ENCODE assay signal across 28 mouse cellular contexts in the genomic region with DNA sequence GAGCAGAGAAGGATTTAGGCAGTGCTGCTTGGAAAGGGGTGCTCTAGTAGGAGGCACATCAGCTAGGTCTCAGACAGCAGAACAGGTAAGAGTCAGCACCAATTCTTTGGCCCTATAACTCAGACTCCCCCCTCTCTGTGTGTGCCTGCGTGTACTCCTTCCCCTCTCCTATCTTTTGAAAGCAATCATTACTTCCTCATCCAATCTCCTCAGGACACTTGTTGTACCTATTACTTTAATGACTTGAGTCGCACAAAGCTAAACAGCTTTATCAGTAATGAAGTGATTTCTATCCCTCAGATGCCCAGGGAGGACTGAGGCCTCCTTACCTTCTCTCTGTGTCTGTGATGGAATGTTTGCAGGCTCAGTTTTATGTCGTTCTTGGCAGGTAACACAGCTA. TPM values are rescaled to one million over a fixed set of nuclear protein-coding genes. Genes with fewer than 3 reads are reported as not detected.
DNase-seq lines count a peak whose midpoint lies in the region; ATAC-seq lines count a peak whose summit lies in the region.
"Had no signal": no experiment of that assay in that cellular context is flagged by ENCODE, and none has a peak within 500 bp of the region (broad histone marks: within the 10 kb centered on the region; RNA-seq: fewer than 3 reads in every experiment).

No protein-coding gene starts in this region.

- H3K9me3 ChIP-seq in liver, embryonic 13.5 days (replicated peaks): no peaks in the 10 kb centered on the region
- H3K9me3 ChIP-seq in intestine, embryonic 15.5 days: no peaks in the 10 kb centered on the region
- no peaks in the 10 kb centered on the region for H3K9me3 ChIP-seq in forebrain, embryonic 13.5 days (replicated peaks)
- H3K9me3 ChIP-seq: forebrain, embryonic 12.5 days; heart, embryonic 10.5 days; hindbrain, embryonic 13.5 days; kidney, embryonic 15.5 days; midbrain, embryonic 10.5 days; midbrain, embryonic 15.5 days had no signal

- peaks cover 19% of the 10 kb centered on the region for H3K36me3 ChIP-seq in liver, embryonic 13.5 days
- H3K36me3 ChIP-seq in intestine, embryonic 15.5 days: peaks cover 7% of the 10 kb centered on the region; the same call in 1 of the 2 replicates
- H3K36me3 ChIP-seq in forebrain, embryonic 13.5 days (ENCODE audit: poor library complexity, severe bottlenecking): peaks cover 19% of the 10 kb centered on the region

- H3K4me1 ChIP-seq in liver, embryonic 13.5 days (replicated peaks): peaks cover 32% of the 10 kb centered on the region
- H3K4me1 ChIP-seq in intestine, embryonic 15.5 days (replicated peaks): peaks cover 17% of the 10 kb centered on the region
- no peaks in the 10 kb centered on the region; the same call in 1 of the 2 replicates for H3K4me1 ChIP-seq in forebrain, embryonic 13.5 days
- H3K4me1 ChIP-seq: midbrain, embryonic 15.5 days had no signal

- no peaks in the 10 kb centered on the region for H3K27me3 ChIP-seq in liver, embryonic 13.5 days
- no peaks in the 10 kb centered on the region for H3K27me3 ChIP-seq in intestine, embryonic 15.5 days (replicated peaks)
- no peaks in the 10 kb centered on the region for H3K27me3 ChIP-seq in forebrain, embryonic 13.5 days
- H3K27me3 ChIP-seq: forebrain, embryonic 12.5 days; hindbrain, embryonic 13.5 days; kidney, embryonic 15.5 days; midbrain, embryonic 15.5 days had no signal

- H3K27ac ChIP-seq in liver, embryonic 13.5 days: no peak overlapping the region
- no peak overlapping the region for H3K27ac ChIP-seq in intestine, embryonic 15.5 days
- no peak overlapping the region for H3K27ac ChIP-seq in forebrain, embryonic 13.5 days
- H3K27ac ChIP-seq: forebrain, embryonic 12.5 days; heart, embryonic 10.5 days; hindbrain, embryonic 13.5 days; kidney, embryonic 15.5 days; layer of hippocampus, adult 2 months; left cerebral cortex, adult 2 months; midbrain, embryonic 10.5 days; midbrain, embryonic 15.5 days had no signal

- H3K9ac ChIP-seq in liver, embryonic 13.5 days: no peak overlapping the region
- no peak overlapping the region for H3K9ac ChIP-seq in intestine, embryonic 15.5 days
- no peak overlapping the region for H3K9ac ChIP-seq in forebrain, embryonic 13.5 days
- H3K9ac ChIP-seq: forebrain, embryonic 12.5 days; hindbrain, embryonic 13.5 days; kidney, embryonic 15.5 days; midbrain, embryonic 15.5 days had no signal

- 22% methylated on average over 3 of the region's 3 CpGs for WGBS in liver, embryonic 13.5 days (ENCODE audit: insufficient replicate concordance)
- 24% methylated on average over 3 of the region's 3 CpGs for WGBS in intestine, embryonic 15.5 days
- WGBS in forebrain, embryonic 13.5 days: 78% methylated on average over 3 of the region's 3 CpGs

- DNase-seq in liver, embryonic 13.5 days: no peak
- DNase-seq in liver: no peak
- no peak for DNase-seq in ovary, postnatal 14 days (ENCODE audit: low spot score)
- DNase-seq: adrenal gland, postnatal 36 days; cerebellum, adult 18-20 months; cerebellum, postnatal 10 days; gastrocnemius, postnatal 14 days; heart, adult 11 months; heart, postnatal 4 days; kidney, adult 18-20 months; kidney, postnatal 25 days; lung, adult 18-20 months; lung, postnatal 4 days; right cerebral cortex, postnatal 4 days; thymus, postnatal 14 days had no signal

- H3K4me3 ChIP-seq in liver, embryonic 13.5 days (replicated peaks): no peak overlapping the region
- no peak overlapping the region for H3K4me3 ChIP-seq in intestine, embryonic 15.5 days (replicated peaks)
- no peak overlapping the region for H3K4me3 ChIP-seq in forebrain, embryonic 13.5 days
- H3K4me3 ChIP-seq: forebrain, embryonic 12.5 days; heart, embryonic 10.5 days; hindbrain, embryonic 13.5 days; kidney, embryonic 15.5 days; layer of hippocampus, adult 2 months; left cerebral cortex, adult 2 months; midbrain, embryonic 10.5 days; midbrain, embryonic 15.5 days had no signal

- H3K4me2 ChIP-seq in liver, embryonic 13.5 days: no peak overlapping the region
- H3K4me2 ChIP-seq in intestine, embryonic 15.5 days (replicated peaks): no peak overlapping the region
- no peak overlapping the region for H3K4me2 ChIP-seq in forebrain, embryonic 13.5 days
- H3K4me2 ChIP-seq: forebrain, embryonic 12.5 days; hindbrain, embryonic 13.5 days; kidney, embryonic 15.5 days; midbrain, embryonic 15.5 days had no signal

- ATAC-seq in liver, embryonic 13.5 days (ENCODE audit: low read depth): peak; percentile 50
- ATAC-seq in intestine, embryonic 15.5 days: peak; percentile 34; the same call in 1 of the 2 replicates
- peak; percentile 47 for ATAC-seq in megakaryocyte progenitor cell, adult 5-6 weeks (replicated peaks; ENCODE audit: poor library complexity)
- no peak for ATAC-seq in erythroblast, adult 5-6 weeks (replicated peaks; ENCODE audit: low FRiP score, poor library complexity, severe bottlenecking)
- ATAC-seq in forebrain, embryonic 13.5 days: no peak
- ATAC-seq: lung, postnatal 0 days; midbrain, embryonic 15.5 days had no signal

RNA-seq across cellular contexts. Expression of a gene that starts 10.1 kb away (rescaled TPM):
- polyA plus RNA-seq in liver, embryonic 13.5 days (2015; fragmentation: Nextera tagmentation; extraction: Ambion mirVana): 97.5 and 121 TPM in 2 replicates
- 223 and 245 TPM in 2 replicates for polyA plus RNA-seq in intestine, embryonic 15.5 days (2015; fragmentation: Nextera tagmentation; extraction: Ambion mirVana)
- 277 and 326 TPM in 2 replicates for total RNA-seq in megakaryocyte progenitor cell, adult 5-6 weeks (2015)
- total RNA-seq in megakaryocyte progenitor cell, adult 5-6 weeks (2017): 334 and 345 TPM in 2 replicates
- 84.5 and 87.1 TPM in 2 replicates for total RNA-seq in erythroblast, adult 5-6 weeks (2015; ENCODE audit: low replicate concordance)
- 87.0 and 89.0 TPM in 2 replicates for total RNA-seq in erythroblast, adult 5-6 weeks (2017; ENCODE audit: low replicate concordance)
- polyA plus RNA-seq in forebrain, embryonic 13.5 days (2015; fragmentation: Nextera tagmentation; extraction: Ambion mirVana): 245 and 247 TPM in 2 replicates

RNA-seq across cellular contexts. Expression of a gene that starts 46.6 kb away (rescaled TPM):
- polyA plus RNA-seq in liver, embryonic 13.5 days (2015; fragmentation: Nextera tagmentation; extraction: Ambion mirVana): 11.0 and 11.8 TPM in 2 replicates
- 23.7 and 26.0 TPM in 2 replicates for polyA plus RNA-seq in intestine, embryonic 15.5 days (2015; fragmentation: Nextera tagmentation; extraction: Ambion mirVana)
- 32.6 and 46.3 TPM in 2 replicates for total RNA-seq in megakaryocyte progenitor cell, adult 5-6 weeks (2015)
- total RNA-seq in megakaryocyte progenitor cell, adult 5-6 weeks (2017): 37.4 and 40.3 TPM in 2 replicates
- 29.0 and 73.4 TPM in 2 replicates for total RNA-seq in erythroblast, adult 5-6 weeks (2015; ENCODE audit: low replicate concordance)
- total RNA-seq in erythroblast, adult 5-6 weeks (2017; ENCODE audit: low replicate concordance): 73.5 and 90.6 TPM in 2 replicates
- 49.5 and 52.4 TPM in 2 replicates for polyA plus RNA-seq in forebrain, embryonic 13.5 days (2015; fragmentation: Nextera tagmentation; extraction: Ambion mirVana)

Comparison
In these comparisons a context has a peak if more than half of its experiments do, and no peak if none do; other contexts are left out.
1. ATAC-seq: peak in liver, embryonic 13.5 days (single experiment), intestine, embryonic 15.5 days (single experiment) and megakaryocyte progenitor cell, adult 5-6 weeks (single experiment); none in erythroblast, adult 5-6 weeks (single experiment) and forebrain, embryonic 13.5 days (single experiment).